Mouse (Mus musculus): ENCODE results near the gene Gpd1. TPM values are rescaled to one million over a fixed set of nuclear protein-coding genes. Genes with fewer than 3 reads are reported as not detected.
"Not testable (repeated sequence)": the region's sequence is repeated elsewhere in the genome, so short reads cannot be mapped to it uniquely, and the experiment has no call there.

Gpd1 gene
- total RNA-seq, 2 experiments from 2014 or later, result 358 to 467 TPM

GRCm38 (mm10) chr15:99772277-99772880 lies 55.1 kb downstream of the Gpd1 start:
- peak; percentile 84 for DNase-seq

- not testable (repeated sequence) for DNase-seq
Measured at GRCm38 (mm10) chr15:99772881-99772924, 55.4 kb downstream of the Gpd1 start, which contains the start of gene Cers5. Gene Cers5, minus strand, starts transcription at chr15:99772885.

- DNase-seq, result no peak
Measured at GRCm38 (mm10) chr15:99772925-99773324, 55.6 kb downstream of the Gpd1 start.

Other genes starting within 250 kb of the Gpd1 start
- 1 to 10 TPM; 5.3 TPM for gene Bcdin3d, start 242.8 kb upstream of the Gpd1 start, total RNA-seq (2021)
- gene Faim2, start 189.3 kb upstream of the Gpd1 start, total RNA-seq (2021), result under 1 TPM; 0.43 to 0.59 TPM
- gene Aqp2, start 138.5 kb upstream of the Gpd1 start, total RNA-seq (2021), result not detected
- gene Aqp5, start 126.7 kb upstream of the Gpd1 start, total RNA-seq (2021), result under 1 TPM in 1 of 2 experiments, not detected in 1; 0.49 TPM
- not detected for gene Aqp6, start 116.1 kb upstream of the Gpd1 start, total RNA-seq (2021)
- 10 to 100 TPM; 18.3 to 23.9 TPM for gene Racgap1, start 65.9 kb upstream of the Gpd1 start, total RNA-seq (2021)
- gene Asic1, start 47.1 kb upstream of the Gpd1 start, total RNA-seq (2021), result 1 to 10 TPM; 1.1 to 2.1 TPM
- 10 to 100 TPM; 15.4 to 15.9 TPM for gene Smarcd1, start 15.4 kb upstream of the Gpd1 start, total RNA-seq (2021)
- gene Gm17349, start 12.0 kb upstream of the Gpd1 start, total RNA-seq (2021), result 1 to 10 TPM in 1 of 2 experiments, not detected in 1; 2.4 TPM
- gene Cox14, start 8.1 kb downstream of the Gpd1 start, total RNA-seq (2021), result 100 to 1,000 TPM; 162 to 182 TPM
- gene Cers5, start 55.4 kb downstream of the Gpd1 start, total RNA-seq (2021), result 10 to 100 TPM; 16.0 to 17.5 TPM
- 10 to 100 TPM; 30.4 to 41.9 TPM for gene Lima1, start 157.9 kb downstream of the Gpd1 start, total RNA-seq (2021)
- under 1 TPM; 0.05 to 0.18 TPM for gene Fam186a, start 249.5 kb downstream of the Gpd1 start, total RNA-seq (2021)